14 mouse cellular contexts compared by ENCODE assay signal in genomic region chr2:55315627-55316026, GRCm38 (mm10).
"Had no signal": no experiment of that assay in that cellular context is flagged by ENCODE, and none has a peak within 500 bp of the region (broad histone marks: within the 10 kb centered on the region; RNA-seq: fewer than 3 reads in every experiment).

No protein-coding gene starts in this region.

- H3K27me3 ChIP-seq: liver, embryonic 12.5 days; midbrain, embryonic 13.5 days; neural tube, embryonic 15.5 days had no signal

- H3K9ac ChIP-seq: liver, embryonic 12.5 days; lung, embryonic 14.5 days; midbrain, embryonic 13.5 days; neural tube, embryonic 15.5 days had no signal

- H3K27ac ChIP-seq: kidney, postnatal 0 days; layer of hippocampus, adult 2 months; limb, embryonic 10.5 days; liver, embryonic 12.5 days; macrophage; midbrain, embryonic 13.5 days; neural tube, embryonic 15.5 days had no signal

- DNase-seq: kidney, postnatal 4 days; lung, embryonic 14.5 days; lung, postnatal 10 days; right cerebral cortex, adult 18-20 months; right cerebral cortex, postnatal 25 days; thymus, postnatal 36 days had no signal

- H3K4me1 ChIP-seq: limb, embryonic 10.5 days; liver, embryonic 12.5 days; midbrain, embryonic 13.5 days; neural tube, embryonic 15.5 days had no signal

- ATAC-seq: liver, embryonic 12.5 days; midbrain, embryonic 13.5 days had no signal

- H3K4me2 ChIP-seq: liver, embryonic 12.5 days; lung, embryonic 14.5 days; midbrain, embryonic 13.5 days; neural tube, embryonic 15.5 days had no signal

- H3K4me3 ChIP-seq: layer of hippocampus, adult 2 months; limb, embryonic 10.5 days; liver, embryonic 12.5 days; midbrain, embryonic 13.5 days; myocyte; neural tube, embryonic 15.5 days had no signal

- H3K36me3 ChIP-seq: limb, embryonic 10.5 days; liver, embryonic 12.5 days; midbrain, embryonic 13.5 days; neural tube, embryonic 15.5 days had no signal

- H3K9me3 ChIP-seq: limb, embryonic 10.5 days; liver, embryonic 12.5 days; midbrain, embryonic 13.5 days; neural tube, embryonic 15.5 days had no signal
